Mouse (Mus musculus) brain, adult 2 months (tissue): ENCODE measurements around the gene Nadsyn1.

Source experiments
- DNase-seq: peaks from one replicate; pipeline ENCODE4 v3.0.0; 2011; ENCODE audit warnings: low read depth, low spot score

Gene Nadsyn1

DNA sequence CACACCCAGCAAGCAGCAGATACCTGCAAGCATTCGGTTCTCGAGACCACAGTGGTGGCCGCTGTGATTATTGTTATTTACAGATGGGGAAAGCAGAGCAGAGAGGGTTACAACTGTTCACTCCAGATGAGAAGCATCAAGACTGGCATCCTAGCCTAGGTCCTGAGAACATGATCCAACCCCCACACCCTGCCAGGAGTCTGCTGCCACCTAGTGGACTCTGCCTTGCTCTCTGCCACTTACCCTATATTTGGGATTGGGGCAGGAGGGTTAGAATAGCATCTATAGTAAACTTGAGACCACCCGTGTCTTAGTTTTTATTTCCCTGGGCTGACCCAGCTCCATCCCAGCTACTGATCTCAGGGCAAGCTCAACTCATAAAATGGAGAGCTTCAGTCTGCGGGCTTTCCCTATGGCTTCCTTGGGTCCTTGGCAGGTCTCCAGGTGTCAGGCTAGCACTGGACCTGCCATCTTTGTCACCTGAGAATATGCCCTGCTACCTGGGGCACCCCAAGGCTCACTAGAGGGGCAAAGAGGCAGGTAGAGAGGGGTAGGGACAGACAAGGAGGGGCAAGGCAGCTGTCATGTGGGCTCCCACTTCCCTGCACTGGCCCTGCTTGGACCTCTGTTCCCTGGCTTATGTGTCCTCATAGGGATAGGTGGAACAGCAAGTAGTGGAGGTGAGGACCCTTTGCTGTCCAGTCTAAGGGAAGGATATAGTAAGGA is 68.5 kb downstream of the Nadsyn1 start:
- DNase-seq = peak; percentile 77

GRCm38 (mm10) chr7:143752606-143753005 is 70.0 kb downstream of the Nadsyn1 start:
- DNase-seq = no peak

DNA sequence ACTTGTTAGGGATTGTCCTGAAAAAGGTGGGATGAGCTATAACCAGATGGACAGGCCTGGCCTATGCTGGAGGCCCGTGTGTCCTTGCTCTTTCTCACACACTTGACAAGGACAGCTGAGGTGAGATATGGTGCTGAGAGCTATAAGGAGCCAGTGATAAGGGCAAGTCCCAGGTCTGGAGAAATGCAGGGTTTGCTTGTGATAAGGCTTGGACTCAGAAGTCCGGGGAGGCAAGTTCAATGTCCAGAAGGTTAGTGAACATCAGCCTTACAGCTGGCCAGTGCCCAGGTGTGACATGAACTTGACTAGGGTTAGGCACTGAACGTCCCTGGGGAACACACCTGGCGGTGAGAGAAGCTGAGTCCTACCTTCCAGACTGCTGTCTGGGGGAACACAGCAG is 70.6 kb downstream of the Nadsyn1 start:
- no peak for DNase-seq

GRCm38 (mm10) chr7:143751380-143751779 is 71.3 kb downstream of the Nadsyn1 start:
- no peak for DNase-seq

DNA sequence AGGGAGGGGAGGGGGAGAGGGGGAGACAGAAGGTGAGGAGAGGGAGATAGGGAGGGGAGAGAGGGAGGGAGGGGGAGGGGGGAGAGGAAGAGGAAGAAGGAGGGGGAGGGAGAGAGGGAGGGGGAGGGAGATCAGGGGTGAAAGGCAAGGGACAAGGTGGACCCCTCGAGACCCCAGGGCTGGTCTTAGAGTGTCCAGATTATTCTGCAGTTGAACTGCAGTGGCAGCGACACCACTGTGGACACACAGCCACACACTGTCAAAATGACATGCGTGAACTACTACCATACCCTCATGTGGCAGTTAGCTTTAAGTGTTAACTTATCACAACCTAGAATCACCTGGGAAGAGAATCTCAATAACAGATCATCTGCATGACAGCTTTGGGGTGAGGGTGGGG is 73.6 kb downstream of the Nadsyn1 start:
- DNase-seq = no peak

- DNase-seq = peak; percentile 94
Observed at GRCm38 (mm10) chr7:143748041-143748868, 74.4 kb downstream of the Nadsyn1 start.
